Mouse (Mus musculus) ES-E14 (cell line): ENCODE results near the gene Mtap.

Experiments
- HCFC1 ChIP-seq: IDR thresholded peaks from 2 replicates; pipeline ENCODE4 v1.6.1; 2012; ENCODE audit warnings: low read length, inconsistent platforms, borderline replicate concordance; ENCODE audit not compliant: insufficient read depth
- MAFK ChIP-seq: IDR thresholded peaks from 2 replicates; pipeline ENCODE4 v1.6.1; 2014; ENCODE audit warnings: mild to moderate bottlenecking, low read depth, low read length, inconsistent platforms; ENCODE audit not compliant: insufficient read depth
- ZC3H11A ChIP-seq: IDR thresholded peaks from 2 replicates; pipeline ENCODE4 v1.6.1; 2012; ENCODE audit warnings: low read depth, mild to moderate bottlenecking, inconsistent platforms, low read length, borderline replicate concordance

DNA sequence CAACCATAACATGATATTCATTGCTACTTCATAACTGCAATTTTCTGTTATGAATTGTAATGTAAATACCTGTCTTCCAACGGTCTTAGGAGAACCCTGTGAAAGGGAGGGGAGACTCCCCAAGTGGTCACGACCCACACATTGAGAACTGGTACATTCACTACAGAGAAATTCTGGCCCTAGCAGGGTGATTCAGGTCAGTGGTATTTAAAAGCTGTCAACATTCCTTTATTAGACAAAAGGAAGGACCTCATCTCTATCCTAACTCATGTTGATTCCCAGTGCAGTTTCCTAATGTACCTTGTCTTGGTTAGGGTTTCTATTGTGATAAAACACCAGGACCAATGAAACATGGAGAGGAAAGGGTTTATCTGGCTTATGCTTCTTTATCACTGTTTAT, 20.9 kb upstream of the Mtap start:
- TF ChIP-seq ZC3H11A (no peak), HCFC1 (no peak), MAFK (no peak)
